Mouse (Mus musculus) liver, adult 2 months (tissue): ENCODE measurements at regions not wholly inside any gene's neighbourhood (a gene's known extent, or its start where the extent isn't known, plus 50 kb on each side); places are given as distances from the start of the nearest gene placed in this dataset.

Experiments
- CTCF ChIP-seq: fragments of 200-500 bp; IDR thresholded peaks from 2 replicates; pipeline ENCODE4 v1.5.1; 2011; ENCODE audit warnings: low read depth, low read length, control low read depth
- POLR2A ChIP-seq: fragments of 200-500 bp; IDR thresholded peaks from 2 replicates; pipeline ENCODE4 v1.6.1; 2011; ENCODE audit warnings: low read length, control low read depth; ENCODE audit not compliant: insufficient read depth; ENCODE audit errors: extremely low read depth

- no peak for TF ChIP-seq CTCF
- no peak for TF ChIP-seq POLR2A
Measured at GRCm38 (mm10) chr8:35156272-35156671, 609.3 kb upstream of the Gm19410 start.
